Mouse (Mus musculus) R1 (cell line): ENCODE data around the gene Sec24c.
A peak's percentile ranks its signal among the peaks of the same experiment; 100 is the strongest.
"Not testable (repeated sequence)": the region's sequence is repeated elsewhere in the genome, so short reads cannot be mapped to it uniquely, and the experiment has no call there.

ENCODE experiments used
- DNase-seq: peaks from one replicate; pipeline ENCODE4 v3.0.0-alpha.2; 2018; ENCODE audit warnings: low read depth, low spot score

Sec24c gene

GRCm38 (mm10) chr14:20698515-20698914 lies 24.4 kb downstream of the Sec24c start:
- DNase-seq, result no peak

GRCm38 (mm10) chr14:20700362-20700761 lies 26.3 kb downstream of the Sec24c start:
- no peak for DNase-seq

- DNase-seq, result no peak
Observed at GRCm38 (mm10) chr14:20701554-20701953, 27.4 kb downstream of the Sec24c start.

GRCm38 (mm10) chr14:20702096-20702740 lies 28.1 kb downstream of the Sec24c start:
- no peak for DNase-seq

GRCm38 (mm10) chr14:20702741-20703381 lies 28.8 kb downstream of the Sec24c start, which contains the start of gene Chchd1:
Gene Chchd1, plus strand, starts transcription at chr14:20703006.
- DNase-seq, result peak; percentile 88

- not testable (repeated sequence) for DNase-seq
Observed at GRCm38 (mm10) chr14:20703461-20703860, 29.4 kb downstream of the Sec24c start.

GRCm38 (mm10) chr14:20707201-20708190 lies 33.4 kb downstream of the Sec24c start, which contains the start of gene Zswim8:
Gene Zswim8, plus strand, starts transcription at chr14:20707552.
- DNase-seq, result peak; percentile 77

GRCm38 (mm10) chr14:20708239-20708638 lies 34.1 kb downstream of the Sec24c start:
- DNase-seq, result peak; percentile 53

GRCm38 (mm10) chr14:20713832-20714231 lies 39.7 kb downstream of the Sec24c start:
- no peak for DNase-seq

GRCm38 (mm10) chr14:20718443-20718842 lies 44.3 kb downstream of the Sec24c start:
- no peak for DNase-seq

- DNase-seq, result no peak
Observed at GRCm38 (mm10) chr14:20719767-20720166, 45.7 kb downstream of the Sec24c start.

GRCm38 (mm10) chr14:20721371-20721770 lies 47.3 kb downstream of the Sec24c start:
- DNase-seq, result no peak

- DNase-seq, result no peak
Observed at GRCm38 (mm10) chr14:20723006-20723405, 48.9 kb downstream of the Sec24c start.

GRCm38 (mm10) chr14:20724043-20724442 lies 49.9 kb downstream of the Sec24c start:
- DNase-seq, result peak; percentile 48

GRCm38 (mm10) chr14:20725660-20726339 lies 51.7 kb downstream of the Sec24c start:
- no peak for DNase-seq

GRCm38 (mm10) chr14:20729871-20730270 lies 55.8 kb downstream of the Sec24c start:
- DNase-seq, result no peak

GRCm38 (mm10) chr14:20730853-20731602 lies 56.9 kb downstream of the Sec24c start:
- DNase-seq, result no peak

- no peak for DNase-seq
Observed at GRCm38 (mm10) chr14:20733041-20733951, 59.2 kb downstream of the Sec24c start.

GRCm38 (mm10) chr14:20733952-20734774 lies 60.1 kb downstream of the Sec24c start, which contains the start of gene Ndst2:
Gene Ndst2, minus strand, starts transcription at chr14:20734562.
- peak; percentile 74 for DNase-seq
